Mouse (Mus musculus): Measurements from ENCODE around the gene Krt24. TPM values are rescaled to one million over a fixed set of nuclear protein-coding genes. Genes with fewer than 3 reads are reported as not detected.

Krt24 gene
- polyA plus RNA-seq (2014; fragmentation: Illumina TruSeq; extraction: RNeasy Lipid Tissue Mini Kit (QIAGEN cat#74804); ENCODE audit: low read depth, low replicate concordance), result not detected

DNA sequence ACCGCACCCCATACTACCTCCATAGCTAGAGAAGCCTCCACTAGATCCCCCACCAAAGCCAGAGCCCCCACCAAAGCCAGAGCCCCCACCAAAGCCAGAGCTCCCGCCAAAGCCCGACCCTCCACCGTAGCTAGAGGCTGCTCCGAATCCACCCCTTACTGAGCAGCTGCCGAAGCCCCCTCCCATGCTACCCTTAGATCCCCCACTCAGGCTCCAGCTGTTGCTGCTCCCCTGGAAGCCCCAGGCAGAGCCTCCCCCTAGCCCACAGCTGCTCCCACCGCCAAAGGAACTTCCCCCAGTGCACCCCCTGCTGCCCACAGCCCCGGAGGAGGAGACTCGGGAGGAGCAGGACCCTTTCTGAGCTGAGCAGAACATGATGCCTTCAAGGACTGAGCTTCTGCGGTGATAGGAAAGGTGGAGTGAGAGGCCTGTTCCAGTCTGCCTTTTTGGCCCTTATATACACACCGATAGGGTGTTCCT, at the start of gene Krt24:
Gene Krt24 (minus strand): TSS at position 430 of the 480 bp plus-strand sequence.

DNA sequence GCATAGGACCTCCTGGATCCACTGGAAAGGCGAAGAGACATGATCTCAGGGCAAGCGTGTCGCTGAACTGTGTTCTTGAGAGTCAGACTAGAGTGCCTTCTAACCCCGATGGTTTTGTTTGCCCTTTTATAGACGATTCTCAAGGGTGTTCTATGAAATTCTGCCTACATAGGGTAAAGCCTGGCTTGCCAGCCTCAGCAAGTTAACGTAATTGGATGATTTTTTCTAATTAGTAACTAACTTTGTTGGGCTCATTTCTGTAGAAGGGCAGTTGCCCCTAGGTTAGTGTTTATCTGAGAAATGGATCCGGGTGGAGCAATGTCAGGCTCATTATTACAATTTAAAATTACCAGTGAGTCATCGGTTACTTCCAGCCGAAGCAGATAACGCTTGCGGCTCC, 37.8 kb upstream of the Krt24 start, which contains the start of gene Krt25:
Gene Krt25 (minus strand): TSS at position 101 of the 400 bp plus-strand sequence.

DNA sequence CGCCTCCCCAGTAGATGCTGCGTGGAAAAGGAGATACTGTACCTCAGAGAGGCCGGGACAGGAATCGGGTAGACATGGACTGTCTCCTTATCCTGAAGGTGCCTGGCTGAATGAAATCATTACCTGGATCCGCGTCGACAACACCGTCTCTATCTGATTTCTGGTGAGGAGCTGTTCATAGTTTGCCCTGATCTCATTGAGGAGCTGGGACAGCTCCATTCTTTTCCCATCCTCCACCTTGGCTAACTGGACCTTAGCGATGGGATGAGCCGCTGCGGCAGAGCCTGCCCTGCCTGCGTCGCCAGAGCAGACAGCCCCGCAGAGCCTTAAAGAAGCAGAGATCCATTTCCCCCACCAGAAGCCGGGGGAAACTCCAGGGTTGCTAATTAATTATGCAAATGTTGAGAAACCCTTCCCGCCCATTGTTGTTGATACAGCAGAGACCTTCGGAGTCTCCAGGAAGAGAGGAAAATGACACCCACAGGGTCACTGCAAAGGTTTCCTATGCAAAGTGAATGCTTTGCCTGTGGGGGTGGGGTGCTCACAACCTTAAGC, 41.2 kb downstream of the Krt24 start, which contains the start of gene Krt222:
Gene Krt222 (minus strand): TSS at position 266 of the 555 bp plus-strand sequence.

DNA sequence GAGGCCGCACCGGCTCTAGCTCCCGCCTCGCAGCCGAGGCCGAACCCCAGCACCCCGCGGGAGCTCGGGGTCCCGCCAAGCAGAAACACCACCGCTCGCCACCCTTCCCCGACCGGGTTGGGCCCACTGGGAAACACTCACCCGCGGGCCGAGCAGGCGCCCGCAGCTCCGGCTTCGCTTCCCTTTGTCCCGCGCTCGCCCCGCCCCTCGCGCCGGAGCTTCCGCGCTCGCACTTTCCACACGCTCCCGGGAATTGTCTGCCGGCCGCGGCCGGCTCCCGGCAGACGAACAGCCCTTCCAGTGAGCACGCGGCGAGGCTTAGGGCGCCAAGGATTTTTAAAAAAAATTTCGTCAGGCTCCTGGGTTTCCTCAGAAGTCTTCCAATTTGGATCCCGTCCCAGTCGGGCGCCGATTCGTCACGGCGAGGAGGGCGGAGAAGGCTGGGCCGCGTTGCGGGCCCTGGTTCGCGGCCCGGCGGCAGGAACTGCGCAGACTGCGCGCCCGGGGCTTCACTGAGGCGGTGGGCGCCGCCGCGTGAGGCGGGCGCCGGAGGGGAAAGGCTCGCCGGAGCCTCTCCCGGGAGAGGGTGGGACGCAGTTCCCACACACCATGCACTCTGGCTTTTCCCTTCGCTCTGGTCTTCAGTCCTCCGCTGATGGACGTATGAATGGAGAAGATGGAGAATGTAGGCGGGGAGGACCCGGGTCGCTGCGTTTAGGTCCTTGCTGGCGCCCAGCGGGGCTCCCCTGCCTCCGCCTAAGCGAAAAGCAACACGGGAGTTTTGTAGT, 54.6 kb downstream of the Krt24 start, which contains the start of gene Smarce1:
Gene Smarce1 (minus strand): TSS at position 757 of the 788 bp plus-strand sequence.

Other genes with a start within 250 kb of the Krt24 start
- 3.0 TPM for gene Igfbp4, start 244.0 kb downstream of the Krt24 start, polyA plus RNA-seq (2014; fragmentation: Illumina TruSeq; extraction: RNeasy Lipid Tissue Mini Kit (QIAGEN cat#74804); ENCODE audit: low read depth, low replicate concordance)
- gene Tns4, start 196.0 kb downstream of the Krt24 start, polyA plus RNA-seq (2014; fragmentation: Illumina TruSeq; extraction: RNeasy Lipid Tissue Mini Kit (QIAGEN cat#74804); ENCODE audit: low read depth, low replicate concordance), result 0.04 TPM
- gene Ccr7, start 130.2 kb downstream of the Krt24 start, polyA plus RNA-seq (2014; fragmentation: Illumina TruSeq; extraction: RNeasy Lipid Tissue Mini Kit (QIAGEN cat#74804); ENCODE audit: low read depth, low replicate concordance), result 0.83 TPM
- 147 TPM for gene Smarce1, start 54.2 kb downstream of the Krt24 start, polyA plus RNA-seq (2014; fragmentation: Illumina TruSeq; extraction: RNeasy Lipid Tissue Mini Kit (QIAGEN cat#74804); ENCODE audit: low read depth, low replicate concordance)
- gene Krt222, start 41.2 kb downstream of the Krt24 start, polyA plus RNA-seq (2014; fragmentation: Illumina TruSeq; extraction: RNeasy Lipid Tissue Mini Kit (QIAGEN cat#74804); ENCODE audit: low read depth, low replicate concordance), result 0.32 TPM
- not detected for gene Krt25, start 37.7 kb upstream of the Krt24 start, polyA plus RNA-seq (2014; fragmentation: Illumina TruSeq; extraction: RNeasy Lipid Tissue Mini Kit (QIAGEN cat#74804); ENCODE audit: low read depth, low replicate concordance)
- gene Krt26, start 52.7 kb upstream of the Krt24 start, polyA plus RNA-seq (2014; fragmentation: Illumina TruSeq; extraction: RNeasy Lipid Tissue Mini Kit (QIAGEN cat#74804); ENCODE audit: low read depth, low replicate concordance), result 0.25 TPM
- gene Krt27, start 65.8 kb upstream of the Krt24 start, polyA plus RNA-seq (2014; fragmentation: Illumina TruSeq; extraction: RNeasy Lipid Tissue Mini Kit (QIAGEN cat#74804); ENCODE audit: low read depth, low replicate concordance), result not detected
- not detected for gene Krt28, start 89.6 kb upstream of the Krt24 start, polyA plus RNA-seq (2014; fragmentation: Illumina TruSeq; extraction: RNeasy Lipid Tissue Mini Kit (QIAGEN cat#74804); ENCODE audit: low read depth, low replicate concordance)
- gene Krt10, start 104.1 kb upstream of the Krt24 start, polyA plus RNA-seq (2014; fragmentation: Illumina TruSeq; extraction: RNeasy Lipid Tissue Mini Kit (QIAGEN cat#74804); ENCODE audit: low read depth, low replicate concordance), result 9.5 TPM
- gene Krt12, start 137.0 kb upstream of the Krt24 start, polyA plus RNA-seq (2014; fragmentation: Illumina TruSeq; extraction: RNeasy Lipid Tissue Mini Kit (QIAGEN cat#74804); ENCODE audit: low read depth, low replicate concordance), result not detected
- gene Krt20, start 152.9 kb upstream of the Krt24 start, polyA plus RNA-seq (2014; fragmentation: Illumina TruSeq; extraction: RNeasy Lipid Tissue Mini Kit (QIAGEN cat#74804); ENCODE audit: low read depth, low replicate concordance), result 0.31 TPM
- gene Krt23, start 207.9 kb upstream of the Krt24 start, polyA plus RNA-seq (2014; fragmentation: Illumina TruSeq; extraction: RNeasy Lipid Tissue Mini Kit (QIAGEN cat#74804); ENCODE audit: low read depth, low replicate concordance), result 0.35 TPM
- gene Krt39, start 236.1 kb upstream of the Krt24 start, polyA plus RNA-seq (2014; fragmentation: Illumina TruSeq; extraction: RNeasy Lipid Tissue Mini Kit (QIAGEN cat#74804); ENCODE audit: low read depth, low replicate concordance), result not detected

Measured in testis, adult 10 weeks (tissue).